Mouse (Mus musculus): ENCODE data around the gene Pkd1l1. TPM values are rescaled to one million over a fixed set of nuclear protein-coding genes. Genes with fewer than 3 reads are reported as not detected.

The Pkd1l1 gene
- polyA plus RNA-seq, 1 experiment from 2014 or later, result 0.31 TPM

- H3K4me2 ChIP-seq (replicated peaks), result no peak overlapping the region
- H3K9ac ChIP-seq, result no peak overlapping the region
- DNase-seq (ENCODE audit: low spot score) (no peak), ATAC-seq (ENCODE audit: low FRiP score) (no peak)
- H3K4me3 ChIP-seq (replicated peaks; ENCODE audit: low read length), result no peak overlapping the region
- no peaks in the 10 kb centered on the region for H3K36me3 ChIP-seq (replicated peaks; ENCODE audit: control insufficient read depth, insufficient read depth)
- H3K4me1 ChIP-seq (replicated peaks; ENCODE audit: control insufficient read depth, insufficient read depth, low read length), result no peaks in the 10 kb centered on the region
- no peaks in the 10 kb centered on the region for H3K27me3 ChIP-seq (ENCODE audit: control insufficient read depth, insufficient read depth, low read length)
- 57% methylated on average over 4 of the region's 4 CpGs for WGBS
- no peaks in the 10 kb centered on the region for H3K9me3 ChIP-seq (ENCODE audit: control insufficient read depth, low read length)
- no peak overlapping the region for H3K27ac ChIP-seq
Observed at GRCm38 (mm10) chr11:8814097-8814790, 158.8 kb downstream of the Pkd1l1 start.

GRCm38 (mm10) chr11:8811506-8812100 is 161.5 kb downstream of the Pkd1l1 start:
- Histone ChIP-seq H3K9me3 (ENCODE audit: control insufficient read depth, low read length) (no peaks in the 10 kb centered on the region), H3K36me3 (replicated peaks; ENCODE audit: control insufficient read depth, insufficient read depth) (no peaks in the 10 kb centered on the region), H3K4me1 (replicated peaks; ENCODE audit: control insufficient read depth, insufficient read depth, low read length) (no peaks in the 10 kb centered on the region), H3K9ac (no peak overlapping the region), H3K4me3 (replicated peaks; ENCODE audit: low read length) (no peak overlapping the region), H3K27me3 (ENCODE audit: control insufficient read depth, insufficient read depth, low read length) (no peaks in the 10 kb centered on the region), H3K4me2 (replicated peaks) (no peak overlapping the region), H3K27ac (no peak overlapping the region)
- WGBS, result 4% methylated on average over 5 of the region's 5 CpGs
- no peak for ATAC-seq (ENCODE audit: low FRiP score)
- no peak for DNase-seq (ENCODE audit: low spot score)

- Histone ChIP-seq H3K27ac (no peak overlapping the region), H3K36me3 (replicated peaks; ENCODE audit: control insufficient read depth, insufficient read depth) (no peaks in the 10 kb centered on the region), H3K27me3 (ENCODE audit: control insufficient read depth, insufficient read depth, low read length) (no peaks in the 10 kb centered on the region), H3K9ac (no peak overlapping the region), H3K9me3 (ENCODE audit: control insufficient read depth, low read length) (no peaks in the 10 kb centered on the region), H3K4me2 (replicated peaks) (no peak overlapping the region), H3K4me1 (replicated peaks; ENCODE audit: control insufficient read depth, insufficient read depth, low read length) (no peaks in the 10 kb centered on the region), H3K4me3 (replicated peaks; ENCODE audit: low read length) (no peak overlapping the region)
- WGBS, result 67% methylated on average over 1 of the region's 1 CpGs
- ATAC-seq (ENCODE audit: low FRiP score) (no peak), DNase-seq (ENCODE audit: low spot score) (no peak)
Observed at GRCm38 (mm10) chr11:8809644-8810043, 163.4 kb downstream of the Pkd1l1 start.

- DNase-seq (ENCODE audit: low spot score), result no peak
- H3K27ac ChIP-seq, result no peak overlapping the region
- H3K4me2 ChIP-seq (replicated peaks), result no peak overlapping the region
- ATAC-seq (ENCODE audit: low FRiP score), result no peak
- no peaks in the 10 kb centered on the region for H3K9me3 ChIP-seq (ENCODE audit: control insufficient read depth, low read length)
- no peak overlapping the region for H3K4me3 ChIP-seq (replicated peaks; ENCODE audit: low read length)
- no peaks in the 10 kb centered on the region for H3K27me3 ChIP-seq (ENCODE audit: control insufficient read depth, insufficient read depth, low read length)
- no peaks in the 10 kb centered on the region for H3K36me3 ChIP-seq (replicated peaks; ENCODE audit: control insufficient read depth, insufficient read depth)
- no peaks in the 10 kb centered on the region for H3K4me1 ChIP-seq (replicated peaks; ENCODE audit: control insufficient read depth, insufficient read depth, low read length)
- H3K9ac ChIP-seq, result no peak overlapping the region
- WGBS, result 78% methylated on average over 4 of the region's 4 CpGs
Observed at GRCm38 (mm10) chr11:8807009-8807408, 166.1 kb downstream of the Pkd1l1 start.

GRCm38 (mm10) chr11:8804178-8804577 is 168.9 kb downstream of the Pkd1l1 start:
- H3K27ac ChIP-seq, result no peak overlapping the region
- ATAC-seq (ENCODE audit: low FRiP score) (peak; percentile 68; the same call in 1 of the 2 replicates), DNase-seq (ENCODE audit: low spot score) (no peak)
- H3K36me3 ChIP-seq (replicated peaks; ENCODE audit: control insufficient read depth, insufficient read depth), result no peaks in the 10 kb centered on the region
- H3K9me3 ChIP-seq (ENCODE audit: control insufficient read depth, low read length), result no peaks in the 10 kb centered on the region
- WGBS, result 64% methylated on average over 3 of the region's 3 CpGs
- H3K4me3 ChIP-seq (replicated peaks; ENCODE audit: low read length), result no peak overlapping the region
- H3K27me3 ChIP-seq (ENCODE audit: control insufficient read depth, insufficient read depth, low read length), result no peaks in the 10 kb centered on the region
- no peak overlapping the region for H3K4me2 ChIP-seq (replicated peaks)
- H3K4me1 ChIP-seq (replicated peaks; ENCODE audit: control insufficient read depth, insufficient read depth, low read length), result no peaks in the 10 kb centered on the region
- no peak overlapping the region for H3K9ac ChIP-seq

GRCm38 (mm10) chr11:8797486-8797885 is 175.6 kb downstream of the Pkd1l1 start:
- H3K9ac ChIP-seq, result no peak overlapping the region
- 82% methylated on average over 5 of the region's 5 CpGs for WGBS
- no peak for DNase-seq (ENCODE audit: low spot score)
- no peaks in the 10 kb centered on the region for H3K4me1 ChIP-seq (replicated peaks; ENCODE audit: control insufficient read depth, insufficient read depth, low read length)
- H3K4me2 ChIP-seq (replicated peaks), result no peak overlapping the region
- H3K27ac ChIP-seq, result no peak overlapping the region
- no peak for ATAC-seq (ENCODE audit: low FRiP score)
- H3K27me3 ChIP-seq (ENCODE audit: control insufficient read depth, insufficient read depth, low read length), result no peaks in the 10 kb centered on the region
- no peaks in the 10 kb centered on the region for H3K9me3 ChIP-seq (ENCODE audit: control insufficient read depth, low read length)
- H3K36me3 ChIP-seq (replicated peaks; ENCODE audit: control insufficient read depth, insufficient read depth), result no peaks in the 10 kb centered on the region
- no peak overlapping the region for H3K4me3 ChIP-seq (replicated peaks; ENCODE audit: low read length)

GRCm38 (mm10) chr11:8795031-8795430 is 178.0 kb downstream of the Pkd1l1 start:
- H3K36me3 ChIP-seq (replicated peaks; ENCODE audit: control insufficient read depth, insufficient read depth), result no peaks in the 10 kb centered on the region
- H3K9me3 ChIP-seq (ENCODE audit: control insufficient read depth, low read length), result no peaks in the 10 kb centered on the region
- no peak overlapping the region for H3K4me2 ChIP-seq (replicated peaks)
- H3K27ac ChIP-seq, result no peak overlapping the region
- H3K4me3 ChIP-seq (replicated peaks; ENCODE audit: low read length), result no peak overlapping the region
- WGBS, result 96% methylated on average over 3 of the region's 3 CpGs
- no peaks in the 10 kb centered on the region for H3K4me1 ChIP-seq (replicated peaks; ENCODE audit: control insufficient read depth, insufficient read depth, low read length)
- ATAC-seq (ENCODE audit: low FRiP score) (no peak), DNase-seq (ENCODE audit: low spot score) (no peak)
- H3K9ac ChIP-seq, result no peak overlapping the region
- no peaks in the 10 kb centered on the region for H3K27me3 ChIP-seq (ENCODE audit: control insufficient read depth, insufficient read depth, low read length)

GRCm38 (mm10) chr11:8792146-8792545 is 180.9 kb downstream of the Pkd1l1 start:
- DNase-seq (ENCODE audit: low spot score) (no peak), ATAC-seq (ENCODE audit: low FRiP score) (no peak)
- Histone ChIP-seq H3K4me1 (replicated peaks; ENCODE audit: control insufficient read depth, insufficient read depth, low read length) (no peaks in the 10 kb centered on the region), H3K4me3 (replicated peaks; ENCODE audit: low read length) (no peak overlapping the region), H3K4me2 (replicated peaks) (no peak overlapping the region), H3K9ac (no peak overlapping the region), H3K36me3 (replicated peaks; ENCODE audit: control insufficient read depth, insufficient read depth) (no peaks in the 10 kb centered on the region), H3K27ac (no peak overlapping the region), H3K9me3 (ENCODE audit: control insufficient read depth, low read length) (no peaks in the 10 kb centered on the region), H3K27me3 (ENCODE audit: control insufficient read depth, insufficient read depth, low read length) (no peaks in the 10 kb centered on the region)
- 80% methylated on average over 2 of the region's 2 CpGs for WGBS

GRCm38 (mm10) chr11:8789186-8789585 is 183.9 kb downstream of the Pkd1l1 start:
- ATAC-seq (ENCODE audit: low FRiP score), result no peak
- Histone ChIP-seq H3K4me3 (replicated peaks; ENCODE audit: low read length) (no peak overlapping the region), H3K36me3 (replicated peaks; ENCODE audit: control insufficient read depth, insufficient read depth) (no peaks in the 10 kb centered on the region), H3K27ac (no peak overlapping the region), H3K4me1 (replicated peaks; ENCODE audit: control insufficient read depth, insufficient read depth, low read length) (no peaks in the 10 kb centered on the region), H3K9ac (no peak overlapping the region), H3K4me2 (replicated peaks) (no peak overlapping the region), H3K27me3 (ENCODE audit: control insufficient read depth, insufficient read depth, low read length) (no peaks in the 10 kb centered on the region), H3K9me3 (ENCODE audit: control insufficient read depth, low read length) (no peaks in the 10 kb centered on the region)
- WGBS, result 79% methylated on average over 5 of the region's 5 CpGs
- no peak for DNase-seq (ENCODE audit: low spot score)

Measured in hindbrain, embryonic 14.5 days (tissue).